Mouse (Mus musculus): ENCODE measurements around the gene Hhat.

GRCm38 (mm10) chr1:192447666-192448065 is 323.4 kb downstream of the Hhat start:
- TF ChIP-seq ZC3H11A (IDR thresholded peaks at IDR 0.05; ENCODE audit: borderline replicate concordance, low read depth, low read length) (no peak), MAFK (IDR thresholded peaks at IDR 0.05; ENCODE audit: insufficient read depth, low read depth, low read length) (no peak)
